Mouse (Mus musculus) intestine, postnatal 0 days (tissue): ENCODE measurements at regions not wholly inside any gene's neighbourhood (a gene's known extent, or its start where the extent isn't known, plus 50 kb on each side); places are given as distances from the start of the nearest gene placed in this dataset.
A peak's percentile ranks its signal among the peaks of the same experiment; 100 is the strongest.

Experiments
- ATAC-seq: fragments of 200-750 bp; cut with Nextera tagmentation; 2 replicates; pipeline ENCODE4 v1.8.0; 2017; ENCODE audit warnings: mild to moderate bottlenecking, moderate TSS enrichment, moderate library complexity
- H3K27ac ChIP-seq: fragments of 300-500 bp; sonication (generic); 2 replicates; pipeline ENCODE4 v1.5.1; 2014; ENCODE audit warnings: mild to moderate bottlenecking, low read depth, low read length, moderate library complexity
- H3K27me3 ChIP-seq: fragments of 300-500 bp; sonication (generic); replicated peaks from 2 replicates; pipeline ENCODE4 v1.6.1; 2014; ENCODE audit warnings: low read length, mixed read lengths; ENCODE audit not compliant: control insufficient read depth, insufficient read depth
- H3K36me3 ChIP-seq: fragments of 300-500 bp; sonication (generic); 2 replicates; pipeline ENCODE4 v1.6.1; 2014; ENCODE audit warnings: mild to moderate bottlenecking, moderate library complexity; ENCODE audit not compliant: control insufficient read depth, insufficient read depth
- H3K4me1 ChIP-seq: fragments of 300-500 bp; sonication (generic); replicated peaks from 2 replicates; pipeline ENCODE4 v1.6.1; 2014; ENCODE audit warnings: antibody characterized with exemption, low read length, mixed read lengths; ENCODE audit not compliant: control insufficient read depth, insufficient read depth
- H3K4me2 ChIP-seq: fragments of 300-500 bp; sonication (generic); replicated peaks from 2 replicates; pipeline ENCODE4 v1.6.1; 2014; ENCODE audit warnings: low read depth, mild to moderate bottlenecking, moderate library complexity
- H3K4me3 ChIP-seq: fragments of 300-500 bp; sonication (generic); 2 replicates; pipeline ENCODE4 v1.5.1; 2014; ENCODE audit warnings: low read depth, low read length
- H3K9ac ChIP-seq: fragments of 300-500 bp; sonication (generic); 2 replicates; pipeline ENCODE4 v1.6.1; 2014; ENCODE audit warnings: mild to moderate bottlenecking, low read depth, low read length
- H3K9me3 ChIP-seq: fragments of 300-500 bp; sonication (generic); 2 replicates; pipeline ENCODE4 v1.6.1; 2016; ENCODE audit warnings: mixed run types; ENCODE audit not compliant: control insufficient read depth
- CTCF ChIP-seq: sonication (generic); IDR thresholded peaks from 2 replicates; pipeline ENCODE4 v1.5.1; 2016; ENCODE audit warnings: low read depth, mild to moderate bottlenecking, control low read depth, antibody characterized with exemption, moderate library complexity
- WGBS: fragments of 180-500 bp; shearing (Covaris S2); extraction: QIAGEN DNeasy Blood & Tissue Kit; methylation state at CpG from one replicate; pipeline ENCODE4 v1.1.7; 2014; 5-methylcytosine and 5-hydroxymethylcytosine counted together

DNA sequence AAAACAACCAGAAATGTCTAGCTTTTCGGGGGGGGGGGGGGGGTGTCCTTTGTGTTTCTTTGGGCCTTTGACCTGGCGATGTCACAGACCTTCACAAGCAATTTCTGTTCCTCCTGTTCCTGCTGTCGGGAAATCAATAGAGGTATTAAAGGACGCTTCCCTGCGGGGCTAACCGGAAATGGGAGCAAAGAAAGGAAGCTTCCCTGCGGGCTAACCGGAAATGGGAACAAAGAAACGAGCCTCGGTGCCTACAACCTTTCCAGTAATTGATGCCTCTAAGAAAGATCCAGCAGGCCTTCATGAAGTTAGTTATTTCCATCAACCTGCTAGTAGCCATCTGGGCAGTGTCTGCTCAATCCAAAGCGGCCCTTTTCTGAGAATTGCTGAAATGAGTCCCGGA, 78.2 kb upstream of the Phyhipl start:
- no peak for ATAC-seq
- no peak overlapping the region for H3K4me3 ChIP-seq
- no peaks in the 10 kb centered on the region for H3K27me3 ChIP-seq
- H3K9me3 ChIP-seq: no peaks in the 10 kb centered on the region
- 81% methylated on average over 12 of the region's 12 CpGs for WGBS
- H3K9ac ChIP-seq: no peak overlapping the region
- H3K4me2 ChIP-seq: no peak overlapping the region
- no peak overlapping the region for H3K27ac ChIP-seq
- TF ChIP-seq CTCF: no peak
- no peaks in the 10 kb centered on the region for H3K4me1 ChIP-seq
- no peaks in the 10 kb centered on the region for H3K36me3 ChIP-seq

GRCm38 (mm10) chr10:70733478-70733877, 77.7 kb upstream of the Phyhipl start:
- no peak for TF ChIP-seq CTCF
- H3K27me3 ChIP-seq: no peaks in the 10 kb centered on the region
- no peak overlapping the region for H3K4me3 ChIP-seq
- no peak overlapping the region for H3K27ac ChIP-seq
- no peaks in the 10 kb centered on the region for H3K4me1 ChIP-seq
- H3K9me3 ChIP-seq: no peaks in the 10 kb centered on the region
- H3K9ac ChIP-seq: no peak overlapping the region
- WGBS: 81% methylated on average over 7 of the region's 7 CpGs
- H3K4me2 ChIP-seq: no peak overlapping the region
- ATAC-seq: no peak
- H3K36me3 ChIP-seq: no peaks in the 10 kb centered on the region

- TF ChIP-seq CTCF: no peak
- H3K27ac ChIP-seq: no peak overlapping the region
- H3K4me2 ChIP-seq: no peak overlapping the region
- no peak for ATAC-seq
- no peak overlapping the region for H3K9ac ChIP-seq
- H3K9me3 ChIP-seq: no peaks in the 10 kb centered on the region
- no peaks in the 10 kb centered on the region for H3K27me3 ChIP-seq
- 81% methylated on average over 3 of the region's 3 CpGs for WGBS
- no peaks in the 10 kb centered on the region for H3K4me1 ChIP-seq
- no peak overlapping the region for H3K4me3 ChIP-seq
- H3K36me3 ChIP-seq: no peaks in the 10 kb centered on the region
Observed at GRCm38 (mm10) chr10:70725091-70725490, 69.3 kb upstream of the Phyhipl start.

DNA sequence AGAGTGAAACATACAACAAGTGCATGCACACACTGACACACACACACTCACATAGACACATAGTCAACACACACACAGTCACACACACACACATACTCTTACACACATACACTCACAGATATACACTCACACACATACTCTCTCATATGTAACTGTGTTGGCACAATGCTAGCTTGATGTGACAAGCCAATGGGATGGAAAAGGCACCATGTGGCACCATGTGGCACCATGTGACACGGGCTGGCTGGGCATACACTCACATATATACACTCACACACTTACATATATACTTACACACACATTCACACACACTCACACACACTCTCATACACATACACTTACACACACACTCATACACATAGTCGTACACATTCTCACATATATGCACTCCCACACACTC, 67.0 kb upstream of the Phyhipl start:
- H3K4me2 ChIP-seq: no peak overlapping the region
- H3K9me3 ChIP-seq: no peaks in the 10 kb centered on the region
- no peak overlapping the region for H3K9ac ChIP-seq
- no peak for TF ChIP-seq CTCF
- no peaks in the 10 kb centered on the region for H3K36me3 ChIP-seq
- no peak overlapping the region for H3K4me3 ChIP-seq
- no peak overlapping the region for H3K27ac ChIP-seq
- no peaks in the 10 kb centered on the region for H3K27me3 ChIP-seq
- WGBS: 79% methylated on average over 2 of the region's 2 CpGs
- ATAC-seq: no peak
- H3K4me1 ChIP-seq: no peaks in the 10 kb centered on the region

- H3K4me2 ChIP-seq: no peak overlapping the region
- H3K27ac ChIP-seq: no peak overlapping the region
- H3K27me3 ChIP-seq: no peaks in the 10 kb centered on the region
- no peaks in the 10 kb centered on the region for H3K36me3 ChIP-seq
- no peak for ATAC-seq
- TF ChIP-seq CTCF: no peak
- H3K4me3 ChIP-seq: no peak overlapping the region
- 78% methylated on average over 5 of the region's 5 CpGs for WGBS
- H3K9ac ChIP-seq: no peak overlapping the region
- no peaks in the 10 kb centered on the region for H3K9me3 ChIP-seq
- no peaks in the 10 kb centered on the region for H3K4me1 ChIP-seq
Observed at GRCm38 (mm10) chr10:70722381-70722780, 66.6 kb upstream of the Phyhipl start.

DNA sequence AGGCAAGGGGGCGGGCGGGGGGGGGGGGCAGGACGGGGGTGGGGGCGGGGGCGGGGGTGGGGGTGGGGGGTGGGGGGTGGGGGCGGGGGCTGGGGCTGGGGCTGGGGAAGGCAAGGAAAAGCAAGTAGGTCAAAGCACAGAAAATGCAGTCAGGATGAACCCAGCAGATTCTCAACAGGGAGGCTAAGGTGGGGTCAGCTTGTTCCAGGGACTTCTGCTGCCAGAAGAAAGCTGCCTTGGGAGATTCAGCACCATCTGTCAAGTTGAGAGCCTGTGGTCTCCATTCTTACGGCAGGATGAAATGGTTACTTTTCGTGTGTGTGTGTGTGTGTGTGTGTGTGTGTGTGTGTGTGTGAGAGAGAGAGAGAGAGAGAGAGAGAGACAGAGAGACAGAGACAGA, 61.7 kb upstream of the Phyhipl start:
- Histone ChIP-seq H3K4me1 (no peaks in the 10 kb centered on the region), H3K9me3 (no peaks in the 10 kb centered on the region), H3K27ac (no peak overlapping the region), H3K36me3 (no peaks in the 10 kb centered on the region), H3K9ac (no peak overlapping the region), H3K4me2 (peak overlapping the region; percentile 35; the same call in 1 of the 2 replicates), H3K4me3 (no peak overlapping the region), H3K27me3 (no peaks in the 10 kb centered on the region)
- ATAC-seq: no peak
- TF ChIP-seq CTCF: no peak
- WGBS: 14% methylated on average over 6 of the region's 8 CpGs

DNA sequence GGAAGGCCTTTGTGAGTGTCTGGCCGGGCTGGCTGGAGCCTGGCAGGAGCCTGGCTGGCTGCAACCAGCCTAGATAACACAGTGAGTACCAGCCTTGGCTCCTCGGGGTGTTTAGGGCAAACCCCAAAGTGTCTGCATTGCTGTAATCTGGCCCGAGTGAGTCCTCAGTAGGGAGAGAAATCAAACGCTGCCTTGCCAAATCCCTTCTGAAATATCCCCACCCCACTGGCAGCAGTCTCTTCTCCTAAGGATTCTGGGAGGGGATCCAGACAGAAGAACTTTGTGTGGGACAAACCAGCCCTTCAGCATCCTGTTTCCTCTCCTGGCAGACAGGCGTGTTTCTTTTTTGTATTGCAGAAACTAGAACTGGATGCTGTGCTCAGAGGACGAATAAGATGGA, 61.3 kb upstream of the Phyhipl start:
- H3K36me3 ChIP-seq: no peaks in the 10 kb centered on the region
- H3K9ac ChIP-seq: no peak overlapping the region
- H3K4me2 ChIP-seq: no peak overlapping the region
- 21% methylated on average over 6 of the region's 6 CpGs for WGBS
- H3K27me3 ChIP-seq: no peaks in the 10 kb centered on the region
- H3K4me1 ChIP-seq: no peaks in the 10 kb centered on the region
- no peak for ATAC-seq
- no peak overlapping the region for H3K27ac ChIP-seq
- H3K4me3 ChIP-seq: no peak overlapping the region
- no peak for TF ChIP-seq CTCF
- no peaks in the 10 kb centered on the region for H3K9me3 ChIP-seq
